Mouse (Mus musculus) retina, adult 2 months (tissue): ENCODE measurements at regions not wholly inside any gene's neighbourhood (a gene's known extent, or its start where the extent isn't known, plus 50 kb on each side); places are given as distances from the start of the nearest gene placed in this dataset.

Source experiments
- DNase-seq: peaks from one replicate; pipeline ENCODE4 v3.0.0-alpha.2; 2012; ENCODE audit warnings: low read depth, low spot score

DNA sequence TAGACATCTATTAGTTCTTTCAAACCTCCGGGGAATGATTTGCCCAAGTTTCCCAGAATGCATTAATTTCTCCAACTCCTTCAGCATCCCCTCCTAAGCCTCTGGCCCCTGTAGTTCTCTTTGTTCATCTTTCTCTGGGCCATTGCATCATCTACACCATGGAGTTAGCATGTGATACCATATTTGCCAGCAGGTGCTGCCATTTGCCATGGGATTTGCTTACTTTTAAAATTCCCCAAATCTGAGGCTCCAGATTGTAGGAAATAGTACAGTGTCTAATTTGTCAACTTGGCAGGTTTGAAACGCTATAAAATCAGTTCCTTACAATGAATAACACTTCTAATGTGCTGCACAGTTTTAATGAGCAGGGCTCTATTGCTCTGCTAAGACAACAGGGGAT is 98.7 kb upstream of the Gm6657 start:
- no peak for DNase-seq

DNA sequence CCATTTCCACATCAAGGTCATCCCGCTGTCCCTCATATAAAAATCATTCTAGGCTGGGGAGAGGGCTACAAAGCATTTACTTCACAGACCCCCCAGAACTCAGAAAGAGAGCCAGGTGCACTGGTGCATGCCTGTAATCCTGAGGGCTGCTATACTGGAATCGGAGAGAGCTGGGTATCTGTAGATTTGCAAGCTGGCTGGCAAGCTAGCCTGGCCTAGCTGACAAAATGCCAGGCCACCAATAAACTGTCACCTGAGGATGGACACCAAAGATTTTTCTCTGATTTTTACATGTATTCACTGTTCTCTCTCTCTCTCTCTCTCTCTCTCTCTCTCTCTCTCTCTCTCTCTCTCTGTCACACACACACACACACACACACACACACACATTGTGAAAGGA is 98.1 kb upstream of the Gm6657 start:
- DNase-seq, result no peak

DNA sequence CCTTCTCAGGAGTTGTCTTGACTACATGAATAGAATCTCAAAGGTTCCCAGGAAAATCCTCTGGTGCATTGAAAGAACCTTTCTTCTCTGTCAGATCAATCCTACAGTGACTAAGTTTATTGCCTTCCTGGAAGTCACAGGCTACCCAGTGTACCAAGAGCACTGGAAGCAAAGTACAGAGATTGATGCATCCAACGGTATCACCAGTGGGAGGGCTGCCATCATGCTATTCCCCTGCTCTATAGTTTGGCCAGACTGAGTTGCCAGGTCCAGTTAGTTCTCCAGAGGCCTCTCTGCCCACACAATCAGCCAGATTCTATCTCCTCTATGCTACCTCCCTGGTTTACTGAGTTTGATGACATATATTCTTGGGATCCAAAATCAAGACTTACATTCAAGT is 96.9 kb upstream of the Gm6657 start:
- DNase-seq, result no peak

DNA sequence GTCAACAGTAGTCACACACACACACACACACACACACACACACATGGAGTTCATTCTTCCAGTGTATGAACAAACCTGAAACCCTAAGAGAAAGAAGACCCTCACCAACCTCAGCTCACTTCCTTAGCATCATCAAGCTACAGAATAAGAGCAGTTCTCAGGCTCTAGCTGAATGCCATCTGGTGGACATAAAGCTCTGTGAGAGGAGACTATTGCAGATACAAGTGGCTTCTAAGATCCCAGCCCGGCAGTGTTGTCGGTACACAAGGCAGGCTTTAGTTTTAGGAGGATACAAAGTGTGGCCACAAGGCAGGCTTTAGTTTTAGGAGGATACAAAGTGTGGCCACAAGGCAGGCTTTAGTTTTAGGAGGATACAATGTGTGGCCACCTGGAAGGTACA is 96.3 kb upstream of the Gm6657 start:
- DNase-seq, result no peak

DNA sequence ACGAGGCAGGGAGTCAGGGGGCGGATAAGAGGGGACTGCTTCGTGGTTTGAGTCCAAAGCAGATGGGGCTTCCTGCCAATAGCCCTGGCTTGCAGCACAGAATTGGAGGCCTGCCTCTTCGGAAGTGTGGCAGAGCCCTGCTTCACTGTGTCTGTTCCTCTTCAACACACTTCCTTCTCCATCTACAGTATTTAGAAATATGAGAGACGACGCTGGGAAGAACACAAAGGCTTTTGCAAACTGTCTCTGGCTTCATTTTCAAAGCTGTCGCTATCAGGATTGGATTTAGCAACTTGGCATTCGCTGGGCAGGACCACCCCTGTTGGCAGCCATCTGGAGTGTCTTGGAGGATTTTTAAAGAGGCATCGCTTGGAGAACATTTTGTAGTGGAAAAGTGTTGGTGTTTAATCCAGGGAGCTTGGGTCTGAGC is 95.3 kb upstream of the Gm6657 start:
- DNase-seq, result no peak

DNA sequence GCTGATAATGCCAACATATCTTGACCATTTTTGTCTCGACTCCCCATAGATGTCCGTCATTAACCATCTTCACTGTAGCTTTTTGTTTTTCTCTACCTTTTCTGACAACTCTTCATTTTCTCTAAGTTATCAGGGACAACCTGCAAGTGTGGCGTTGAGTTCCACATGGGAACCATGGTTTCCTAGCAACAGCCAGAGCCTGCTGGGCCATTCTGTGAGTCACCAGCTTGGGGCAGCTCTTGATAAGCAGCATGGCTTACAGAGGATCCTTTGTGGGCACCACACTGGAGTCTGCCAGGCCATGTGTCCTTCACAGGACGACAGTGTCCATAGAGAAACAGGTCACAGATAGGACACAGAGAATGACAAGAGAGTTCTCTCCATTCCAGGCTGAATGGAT is 94.3 kb upstream of the Gm6657 start:
- DNase-seq, result no peak

DNA sequence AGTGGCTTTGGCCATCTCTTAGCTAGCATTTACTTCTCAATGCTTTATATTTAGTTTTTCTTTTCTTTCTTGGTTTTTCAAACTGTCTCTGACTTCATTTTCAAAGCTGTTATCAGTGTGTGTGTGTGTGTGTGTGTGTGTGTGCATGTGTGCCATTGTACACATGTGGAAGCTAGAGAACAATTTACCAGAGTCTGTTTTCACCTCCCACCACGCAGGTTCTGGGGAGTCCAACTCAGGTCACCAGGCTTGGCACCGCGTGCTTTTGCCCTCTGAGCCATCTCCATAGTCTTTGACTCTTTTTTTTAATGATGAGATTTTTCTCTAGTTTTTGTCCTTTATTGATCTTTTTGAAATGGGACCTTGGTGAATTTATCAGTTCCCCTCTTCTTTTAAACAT is 93.3 kb upstream of the Gm6657 start:
- DNase-seq, result no peak

DNA sequence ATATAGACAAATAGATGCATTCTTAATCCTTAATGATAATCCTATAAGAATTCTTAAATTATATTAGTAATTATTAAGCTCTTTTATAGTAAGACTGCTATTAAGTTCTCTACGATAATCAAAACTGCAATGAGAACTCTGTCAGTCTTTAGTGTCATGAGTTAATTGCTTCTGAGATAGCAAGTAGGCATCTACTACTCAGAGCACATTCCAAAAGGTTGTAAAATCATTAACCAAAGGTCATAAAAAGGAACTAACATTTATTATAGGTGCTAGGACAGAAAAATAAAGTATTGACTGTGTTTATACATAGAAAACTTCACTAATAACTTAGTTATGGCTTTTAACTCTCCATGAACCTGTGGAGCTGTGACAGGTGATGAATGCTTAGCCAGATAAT is 84.1 kb upstream of the Gm6657 start:
- no peak for DNase-seq

DNA sequence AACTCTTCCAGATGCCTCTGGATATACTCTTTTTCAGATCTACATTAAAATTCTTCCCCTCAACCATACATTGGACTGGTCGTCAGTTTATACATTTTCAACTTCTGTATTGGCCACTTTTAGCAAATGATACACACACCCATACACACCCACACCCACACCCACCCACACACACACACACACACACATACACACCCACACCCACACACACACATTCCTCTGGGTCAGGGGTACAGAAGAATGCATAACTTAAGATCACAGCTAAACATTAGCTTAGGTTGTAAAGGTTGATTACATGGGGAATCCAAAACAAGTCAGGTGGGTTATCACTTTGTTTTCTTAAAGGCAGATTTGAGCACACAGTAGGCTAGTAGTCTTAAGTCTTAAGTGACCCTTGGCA is 75.9 kb upstream of the Gm6657 start:
- DNase-seq, result no peak

DNA sequence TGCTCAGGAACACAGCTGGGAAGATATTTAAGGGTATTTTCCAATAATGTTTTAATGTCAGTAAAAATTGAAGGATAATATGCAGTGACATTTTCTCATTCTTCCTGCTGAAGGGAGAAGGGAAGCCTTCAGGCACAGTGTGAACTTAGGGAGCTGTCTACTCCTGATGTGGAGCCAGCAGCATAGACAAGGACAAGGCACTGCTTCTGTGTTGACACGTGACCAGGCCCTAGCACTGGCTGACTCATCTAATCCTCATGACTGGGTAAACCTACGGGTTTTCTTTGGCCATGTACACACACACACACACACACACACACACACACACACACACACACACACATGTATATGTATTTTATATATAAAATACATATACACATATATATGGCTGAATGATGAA is 74.8 kb upstream of the Gm6657 start:
- no peak for DNase-seq

DNA sequence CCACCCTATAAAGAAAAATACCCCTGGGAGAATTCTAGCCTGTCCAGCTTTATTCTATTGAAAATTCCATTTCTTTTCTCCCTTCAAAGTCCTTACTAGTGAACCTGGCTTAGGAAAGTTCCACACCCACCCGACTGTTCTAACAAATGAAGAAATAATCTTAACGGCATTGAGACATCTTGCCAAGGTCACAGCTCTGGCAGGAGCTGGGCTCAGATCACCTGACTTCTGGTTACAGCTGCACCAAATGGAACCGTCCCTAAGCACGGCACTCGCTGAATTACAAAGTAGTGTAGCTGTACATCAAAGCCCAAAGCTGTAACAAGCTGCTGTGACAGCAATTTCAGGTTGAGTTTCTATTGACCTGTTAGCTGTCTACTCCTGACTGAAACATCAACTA is 74.2 kb upstream of the Gm6657 start:
- DNase-seq, result no peak

DNA sequence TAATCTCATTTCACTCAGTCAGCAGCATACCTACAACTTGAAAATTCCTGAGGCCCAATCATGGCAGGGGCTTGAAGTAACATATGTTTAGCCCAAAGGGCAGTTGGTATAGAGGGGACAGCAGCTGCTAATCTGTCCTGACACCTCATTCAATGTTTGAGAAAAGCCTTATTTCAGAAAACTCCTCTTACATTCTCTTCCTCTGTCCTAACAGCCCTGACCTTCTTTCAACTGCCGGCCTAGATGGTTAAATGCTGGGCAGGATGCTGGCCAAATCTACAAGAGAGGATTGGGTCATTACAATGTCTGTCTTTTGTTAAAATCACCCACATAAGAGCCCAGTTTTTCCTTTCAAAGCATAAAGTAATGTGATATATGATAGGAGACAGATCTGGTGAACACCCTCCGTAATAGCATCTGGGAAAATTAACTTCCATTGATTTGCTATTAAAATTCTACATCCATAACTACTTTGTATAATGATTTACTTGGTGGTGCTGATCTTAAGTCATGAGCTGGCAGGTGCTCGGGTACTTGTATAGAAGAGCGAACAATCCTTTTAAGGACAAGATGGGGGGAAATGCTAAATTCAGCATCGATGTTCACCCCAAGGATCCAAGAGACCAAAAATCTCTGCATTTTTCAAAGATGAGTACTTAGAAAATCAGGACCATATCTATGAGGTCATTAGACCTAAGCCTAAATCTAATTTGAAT is 64.8 kb upstream of the Gm6657 start:
- no peak for DNase-seq

DNA sequence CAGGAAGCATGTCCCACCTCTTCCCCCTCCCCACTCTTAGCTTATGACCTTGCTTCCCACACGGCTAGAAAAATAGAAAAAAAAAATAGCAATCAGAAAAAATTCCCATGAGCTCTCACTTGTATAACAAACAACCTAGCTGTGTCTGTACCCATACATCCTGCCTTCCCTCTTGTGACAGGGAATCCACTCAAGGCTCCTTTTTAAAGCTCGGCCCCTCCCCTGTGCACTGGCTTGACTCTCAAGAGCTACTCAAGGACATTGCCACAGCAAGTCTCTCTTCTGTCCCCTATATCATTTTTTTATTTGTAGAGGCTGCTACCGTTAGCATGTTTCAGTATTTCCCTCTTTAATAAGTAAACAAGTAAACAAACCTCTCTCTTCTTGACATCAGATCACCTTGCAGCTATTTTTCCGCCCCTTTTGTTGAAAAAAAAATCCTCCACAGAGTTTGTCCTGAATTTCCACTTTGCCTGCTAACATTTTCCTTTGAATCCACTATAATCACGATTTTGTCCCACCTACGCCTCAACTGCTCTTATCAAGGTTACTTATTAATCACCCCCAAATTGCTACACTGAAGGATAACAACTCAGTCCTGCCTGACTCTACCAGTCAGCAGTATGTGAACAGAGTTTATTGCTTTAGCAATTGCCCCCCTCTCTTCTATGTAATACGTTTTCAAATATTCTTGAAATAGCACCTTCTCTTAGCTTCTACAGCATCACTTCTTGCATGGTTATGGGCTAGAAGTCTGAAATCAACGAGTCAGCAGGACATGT is 61.8 kb upstream of the Gm6657 start:
- DNase-seq, result no peak

DNA sequence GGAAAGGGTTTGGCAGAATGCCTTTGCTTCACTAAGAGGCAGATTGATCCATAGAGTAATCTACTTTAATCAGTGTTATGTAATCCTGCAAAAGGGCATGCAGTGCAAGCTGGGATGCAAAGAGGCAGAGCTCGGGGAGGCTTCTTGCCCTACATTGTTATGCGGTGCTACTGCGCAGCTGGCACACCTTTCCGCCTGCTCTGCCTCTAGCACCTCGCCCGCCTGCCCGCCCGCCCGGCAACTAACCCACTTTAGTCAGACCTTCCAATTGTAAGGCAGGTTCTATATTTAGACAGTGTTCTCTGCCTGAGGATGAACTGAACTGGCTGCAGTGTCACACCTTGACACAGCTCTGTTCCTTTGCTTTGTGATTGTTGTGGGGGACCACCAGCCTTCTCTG is 60.7 kb upstream of the Gm6657 start:
- peak; percentile 48 for DNase-seq

DNA sequence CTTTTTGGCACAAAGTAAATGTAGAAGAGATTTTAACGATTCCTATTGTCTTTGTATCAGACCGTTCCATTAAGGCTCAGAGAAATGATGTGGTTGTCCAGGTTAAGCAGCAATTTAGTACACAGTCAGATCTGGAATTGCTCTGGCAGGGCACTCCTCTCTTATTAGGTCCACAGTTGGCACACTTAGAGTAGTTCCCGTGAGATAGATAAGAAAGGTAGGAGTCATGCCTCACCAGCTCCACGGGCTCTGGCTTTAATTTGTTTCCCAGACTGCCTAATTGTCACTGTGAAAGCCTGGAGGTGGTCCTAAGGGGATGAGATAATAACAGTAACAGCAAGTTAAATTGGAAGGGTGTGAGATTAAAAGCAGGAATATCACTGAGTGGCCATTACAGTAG is 60.1 kb upstream of the Gm6657 start:
- no peak for DNase-seq

DNA sequence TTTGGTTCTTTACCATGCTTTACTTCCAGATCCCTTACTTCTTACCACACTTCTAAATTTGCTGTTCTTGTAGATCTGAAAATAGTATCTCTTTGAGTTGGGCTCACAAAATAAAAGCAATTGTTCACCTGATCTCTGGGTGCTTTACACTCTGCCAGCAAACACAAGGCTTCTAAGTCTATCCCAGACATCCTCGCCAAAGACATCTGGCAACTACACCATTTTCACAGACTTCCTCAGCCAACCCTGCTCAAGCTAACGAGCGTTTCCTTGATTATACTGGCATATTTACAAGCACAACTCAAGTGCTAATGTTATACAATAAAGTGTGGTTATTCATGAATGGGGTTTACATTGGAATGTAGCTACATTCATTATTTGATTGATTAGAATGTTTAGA is 56.8 kb upstream of the Gm6657 start:
- no peak for DNase-seq

DNA sequence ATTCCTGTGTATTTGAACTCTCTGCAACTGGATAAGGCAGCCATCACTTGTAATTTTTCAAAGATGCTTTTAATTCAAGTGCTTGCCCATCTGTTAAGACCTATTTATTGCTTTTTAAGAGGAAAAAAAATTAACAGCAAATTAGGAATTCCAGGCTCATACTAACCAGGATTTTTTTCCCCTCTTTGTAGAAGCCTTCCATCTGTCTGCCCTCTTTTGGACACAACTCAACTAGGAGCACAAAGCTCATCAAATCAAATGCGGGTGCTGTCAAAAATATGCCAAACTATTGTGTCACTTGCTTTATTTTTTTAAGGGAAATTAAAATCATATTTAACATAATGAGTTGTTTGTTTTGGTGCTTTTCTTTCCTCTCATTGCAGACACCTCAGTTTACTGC is 55.6 kb upstream of the Gm6657 start:
- no peak for DNase-seq
